Mouse (Mus musculus) embryonic fibroblast, embryonic 13.5 days (primary cell): ENCODE results near the gene Sinhcaf.

Experiments used
- CTCF ChIP-seq: IDR thresholded peaks from 2 replicates; pipeline ENCODE4 v1.5.1; 2011; ENCODE audit warnings: mild to moderate bottlenecking, control low read depth, low read length, moderate library complexity, borderline replicate concordance; ENCODE audit not compliant: insufficient read depth
- POLR2A ChIP-seq: IDR thresholded peaks from 2 replicates; pipeline ENCODE4 v1.6.1; 2011; ENCODE audit warnings: low read depth, mild to moderate bottlenecking, control low read depth, low read length, moderate library complexity

- TF ChIP-seq CTCF (no peak), POLR2A (no peak)
These were observed 26.6 kb upstream of the Sinhcaf start for GRCm38 (mm10) chr6:148972891-148973290.
